Mouse (Mus musculus): ENCODE measurements around the gene Max. TPM values are rescaled to one million over a fixed set of nuclear protein-coding genes. Genes with fewer than 3 reads are reported as not detected.

Max gene
- total and polyA plus RNA-seq, 3 experiments, result 48.2 to 356 (median 164) TPM

DNA sequence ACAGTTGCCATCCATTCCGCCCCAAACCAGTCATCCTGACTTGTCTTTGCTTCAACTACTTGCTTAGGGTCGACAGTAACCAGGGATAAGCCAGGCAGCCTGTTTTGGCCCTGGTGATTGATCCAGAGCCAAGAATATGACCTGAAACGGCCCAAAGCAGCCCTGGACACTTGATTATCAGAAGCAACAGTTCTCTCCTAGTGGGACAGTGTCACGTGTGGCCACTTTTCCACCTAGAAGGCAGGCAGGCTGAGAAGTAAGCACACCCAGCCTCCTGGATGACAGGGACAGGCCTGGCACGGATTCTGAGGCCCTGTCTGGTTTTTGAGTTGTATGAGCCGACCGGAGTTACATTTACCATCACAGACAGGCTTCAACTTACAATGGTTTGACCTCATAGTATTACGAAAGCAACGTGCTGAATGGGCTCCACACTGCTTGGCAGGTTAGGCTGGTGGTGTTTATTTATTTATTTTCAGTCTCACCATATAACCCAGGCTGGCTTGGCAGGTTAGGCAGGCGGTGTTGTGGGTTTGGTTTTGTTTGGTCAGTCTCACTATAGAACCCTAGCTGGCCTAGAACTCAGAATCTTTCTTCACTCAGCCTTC, 35.6 kb downstream of the Max start:
- Histone ChIP-seq H3K4me3 (ENCODE audit: control insufficient read depth in 1 of 2, insufficient read depth in 1 of 2, low read depth in 2 of 2, low read length in 2 of 2) (no peak overlapping the region), H3K9me3 (replicated peaks; ENCODE audit: insufficient read depth, low read length) (no peaks in the 10 kb centered on the region), H3K4me1 (ENCODE audit: control insufficient read depth in 1 of 2, insufficient read depth in 2 of 2, low read length in 2 of 2) (peaks cover 4 to 7% of the 10 kb centered on the region in 2 experiments), H3K27me3 (ENCODE audit: control insufficient read depth in 1 of 2, insufficient read depth in 2 of 2, low read length in 2 of 2) (no peaks in the 10 kb centered on the region), H3K27ac (ENCODE audit: control insufficient read depth, low read depth, low read length) (no peak overlapping the region), H3K79me2 (ENCODE audit: control insufficient read depth, insufficient read depth, low read length, poor library complexity) (no peaks in the 10 kb centered on the region), H3K9ac (ENCODE audit: control insufficient read depth, low read depth, low read length, poor library complexity, severe bottlenecking) (no peak overlapping the region), H3K36me3 (ENCODE audit: control insufficient read depth in 1 of 2, insufficient read depth in 2 of 2, low read length in 2 of 2) (peaks cover 0 to 7% of the 10 kb centered on the region in 2 experiments; a peak in 2 of 4 replicates)
- DNase-seq (ENCODE audit: low read depth, low spot score), result no peak
- TF ChIP-seq MAFK (IDR thresholded peaks at IDR 0.05; ENCODE audit: borderline replicate concordance, low read depth, low read length) (no peak), MYB (IDR thresholded peaks at IDR 0.05; ENCODE audit: low read depth, low read length) (no peak), CTCF (IDR thresholded peaks at IDR 0.05 in 2 of 3, conservative IDR thresholded peaks at IDR 0.05 in 1 of 3; ENCODE audit: control insufficient read depth in 1 of 3, insufficient read depth in 1 of 3, low read depth in 2 of 3, low read length in 3 of 3, poor library complexity in 1 of 3, severe bottlenecking in 1 of 3) (no peak), E2F4 (IDR thresholded peaks at IDR 0.05; ENCODE audit: borderline replicate concordance, low read depth, low read length) (no peak)

DNA sequence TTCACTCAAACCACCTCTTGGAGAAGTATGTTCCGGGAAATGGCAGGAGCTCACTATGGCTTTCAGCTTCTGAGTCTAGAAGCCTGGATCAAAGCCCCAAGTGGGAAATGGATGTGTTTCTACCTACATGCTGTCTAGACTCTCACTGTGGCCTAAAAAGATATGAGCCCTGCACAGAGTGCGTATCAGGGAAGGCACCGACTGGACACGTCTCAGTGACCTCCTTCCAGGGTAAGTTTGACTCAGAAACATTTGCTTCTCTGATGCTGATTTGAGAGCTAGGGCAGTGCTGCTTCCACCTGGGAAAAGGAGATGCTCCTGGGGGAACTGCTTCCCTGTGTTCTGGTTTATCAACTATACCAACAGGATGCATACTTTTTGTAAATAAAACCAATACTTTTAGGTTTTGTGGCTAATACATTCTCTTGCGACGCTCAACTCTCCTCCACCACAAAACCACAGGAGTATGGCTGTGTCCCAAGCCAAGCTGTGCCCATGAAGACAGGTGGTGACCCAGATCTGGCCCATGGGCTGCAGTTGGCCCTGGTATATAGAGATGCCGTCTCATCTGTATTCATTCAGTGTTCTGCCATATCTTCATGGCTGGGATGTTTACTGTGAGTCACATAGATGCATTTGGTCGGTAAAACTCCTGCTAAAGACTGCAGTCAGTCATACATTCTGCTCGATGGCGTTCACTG, 36.9 kb downstream of the Max start:
- H3K36me3 ChIP-seq (ENCODE audit: control insufficient read depth in 1 of 2, insufficient read depth in 2 of 2, low read length in 2 of 2), result peaks cover 0 to 4% of the 10 kb centered on the region in 2 experiments; a peak in 2 of 4 replicates
- no peaks in the 10 kb centered on the region for H3K27me3 ChIP-seq (ENCODE audit: control insufficient read depth in 1 of 2, insufficient read depth in 2 of 2, low read length in 2 of 2)
- no peaks in the 10 kb centered on the region for H3K9me3 ChIP-seq (replicated peaks; ENCODE audit: insufficient read depth, low read length)
- no peak overlapping the region for H3K9ac ChIP-seq (ENCODE audit: control insufficient read depth, low read depth, low read length, poor library complexity, severe bottlenecking)
- H3K27ac ChIP-seq (ENCODE audit: control insufficient read depth, low read depth, low read length), result no peak overlapping the region
- TF ChIP-seq HCFC1 (IDR thresholded peaks at IDR 0.05; ENCODE audit: low read depth, low read length), result no peak
- TF ChIP-seq EP300 (IDR thresholded peaks at IDR 0.05; ENCODE audit: low read depth in 1 of 2, low read length in 2 of 2), result no peak
- no peak for TF ChIP-seq MEF2A (IDR thresholded peaks at IDR 0.05; ENCODE audit: extremely low read depth, insufficient replicate concordance, low read depth, low read length, poor library complexity, severe bottlenecking)
- no peak for TF ChIP-seq ZC3H11A (IDR thresholded peaks at IDR 0.05; ENCODE audit: low read depth, low read length)
- TF ChIP-seq UBTF (IDR thresholded peaks at IDR 0.05; ENCODE audit: borderline replicate concordance, insufficient read depth, low read depth, low read length), result no peak
- no peak for TF ChIP-seq ELF1 (IDR thresholded peaks at IDR 0.05; ENCODE audit: low read depth, low read length)
- no peak for TF ChIP-seq ZMIZ1 (IDR thresholded peaks at IDR 0.05; ENCODE audit: low read depth, low read length)
- no peak for TF ChIP-seq ZKSCAN1 (IDR thresholded peaks at IDR 0.05; ENCODE audit: low read depth, low read length)
- TF ChIP-seq ETS1 (IDR thresholded peaks at IDR 0.05; ENCODE audit: low read depth, low read length), result no peak
- TF ChIP-seq BHLHE40 (IDR thresholded peaks at IDR 0.05; ENCODE audit: borderline replicate concordance, low read depth, low read length), result no peak
- TF ChIP-seq TBP (IDR thresholded peaks at IDR 0.05; ENCODE audit: low read depth, low read length), result no peak
- TF ChIP-seq POLR2A (IDR thresholded peaks at IDR 0.05; ENCODE audit: control insufficient read depth in 1 of 2, insufficient read depth in 1 of 2, low read depth in 1 of 2, low read length in 2 of 2, poor library complexity in 1 of 2), result no peak
- TF ChIP-seq MAFK (IDR thresholded peaks at IDR 0.05; ENCODE audit: borderline replicate concordance, low read depth, low read length), result no peak
- TF ChIP-seq MYC (IDR thresholded peaks at IDR 0.05; ENCODE audit: low read depth, low read length), result no peak
- TF ChIP-seq CTCF (IDR thresholded peaks at IDR 0.05 in 2 of 3, conservative IDR thresholded peaks at IDR 0.05 in 1 of 3; ENCODE audit: control insufficient read depth in 1 of 3, insufficient read depth in 1 of 3, low read depth in 2 of 3, low read length in 3 of 3, poor library complexity in 1 of 3, severe bottlenecking in 1 of 3), result no peak
- TF ChIP-seq USF1 (IDR thresholded peaks at IDR 0.05; ENCODE audit: low read depth, low read length), result no peak
- no peak for TF ChIP-seq POLR2AphosphoS5 (IDR thresholded peaks at IDR 0.05; ENCODE audit: borderline replicate concordance, low read depth, low read length)
- no peak for TF ChIP-seq ZNF384 (IDR thresholded peaks at IDR 0.05; ENCODE audit: low read depth, low read length)
- no peak for DNase-seq (ENCODE audit: low read depth, low spot score)
- no peak overlapping the region for H3K4me3 ChIP-seq (ENCODE audit: control insufficient read depth in 1 of 2, insufficient read depth in 1 of 2, low read depth in 2 of 2, low read length in 2 of 2)
- peaks cover 0 to under 1% of the 10 kb centered on the region in 2 experiments; a peak in 3 of 4 replicates for H3K4me1 ChIP-seq (ENCODE audit: control insufficient read depth in 1 of 2, insufficient read depth in 2 of 2, low read length in 2 of 2)
- H3K79me2 ChIP-seq (ENCODE audit: control insufficient read depth, insufficient read depth, low read length, poor library complexity), result no peaks in the 10 kb centered on the region

All from MEL (cell line).